Mouse (Mus musculus) hindbrain, embryonic 12.5 days (tissue): Measurements from ENCODE around the gene Homez. TPM values are rescaled to one million over a fixed set of nuclear protein-coding genes. Genes with fewer than 3 reads are reported as not detected.

Source experiments
- ATAC-seq: fragments of 200-750 bp; cut with Nextera tagmentation; 2 replicates; pipeline ENCODE4 v1.8.0; 2017; ENCODE audit warnings: moderate TSS enrichment; ENCODE audit not compliant: low FRiP score
- H3K27ac ChIP-seq: fragments of 300-500 bp; sonication (generic); 2 replicates; pipeline ENCODE4 v1.5.1; 2016; ENCODE audit warnings: mild to moderate bottlenecking
- H3K27me3 ChIP-seq: fragments of 300-500 bp; sonication (generic); 2 replicates; pipeline ENCODE4 v1.6.1; 2016; ENCODE audit warnings: mild to moderate bottlenecking
- H3K36me3 ChIP-seq: fragments of 300-500 bp; sonication (generic); 2 replicates; pipeline ENCODE4 v1.6.1; 2016; ENCODE audit warnings: mild to moderate bottlenecking
- H3K4me1 ChIP-seq: fragments of 300-500 bp; sonication (generic); 2 replicates; pipeline ENCODE4 v1.6.1; 2016
- H3K4me2 ChIP-seq: fragments of 300-500 bp; sonication (generic); replicated peaks from 2 replicates; pipeline ENCODE4 v1.6.1; 2016; ENCODE audit warnings: mild to moderate bottlenecking
- H3K4me3 ChIP-seq: fragments of 300-500 bp; sonication (generic); 2 replicates; pipeline ENCODE4 v1.5.1; 2016; ENCODE audit warnings: mild to moderate bottlenecking
- H3K9ac ChIP-seq: fragments of 300-500 bp; sonication (generic); 2 replicates; pipeline ENCODE4 v1.6.1; 2016; ENCODE audit warnings: mild to moderate bottlenecking, moderate library complexity
- H3K9me3 ChIP-seq: fragments of 300-500 bp; sonication (generic); replicated peaks from 2 replicates; pipeline ENCODE4 v1.6.1; 2016; ENCODE audit warnings: mild to moderate bottlenecking
- WGBS: fragments of 180-500 bp; shearing (Covaris S2); methylation state at CpG from one replicate; pipeline ENCODE4 v1.1.7; 2016; 5-methylcytosine and 5-hydroxymethylcytosine counted together
- polyA plus RNA-seq: library from polyadenylated mRNA; unstranded; fragments of >200 nt; fragmentation: Nextera tagmentation; extraction: Ambion mirVana; gene quantifications from 2 replicates; pipeline ENCODE4 v1.2.1, GENCODE M21; 2016

The Homez gene
- polyA plus RNA-seq, 1 experiment from 2014 or later = 14.0 TPM

DNA sequence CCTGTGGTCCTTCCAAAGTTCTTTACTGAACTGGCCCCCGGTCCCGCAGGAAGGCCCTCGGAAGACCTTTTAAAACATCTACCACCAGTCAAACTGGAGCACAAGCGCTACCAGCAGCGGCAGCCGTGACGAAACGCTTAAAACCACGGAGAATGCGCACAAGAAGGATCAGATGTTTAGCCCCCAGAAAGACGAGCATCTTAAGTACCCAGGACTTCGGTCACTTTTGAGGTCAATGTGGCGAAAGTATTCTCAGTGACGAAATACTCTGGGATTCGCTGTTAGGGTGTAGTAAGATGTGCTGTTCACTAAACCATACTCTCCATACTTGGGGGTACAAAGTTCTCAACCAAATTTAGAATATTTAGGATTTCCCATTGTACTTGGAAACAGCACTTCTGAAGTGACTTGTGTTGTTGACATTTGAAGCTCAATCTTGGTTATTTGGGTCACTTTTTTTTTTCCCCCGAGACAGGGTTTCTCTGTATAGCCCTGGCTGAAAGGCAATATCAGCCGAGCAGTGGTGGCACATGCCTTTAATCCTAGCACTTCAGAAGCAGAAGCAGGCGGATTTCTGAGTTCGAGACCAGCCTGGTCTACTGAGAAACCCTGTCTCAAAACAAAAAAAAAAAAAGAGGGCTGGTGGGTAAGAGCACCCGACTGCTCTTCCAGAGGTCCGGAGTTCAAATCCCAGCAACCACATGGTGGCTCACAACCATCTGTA lies 6.3 kb downstream of the Homez start:
- 0 out of 2 replicates have a peak, but pooled peaks have one; percentile 8 for ATAC-seq
- WGBS = 18% methylated on average over 21 of the region's 21 CpGs
- Histone ChIP-seq H3K4me1 (peaks cover 4% of the 10 kb centered on the region), H3K4me2 (peak overlapping the region; percentile 70), H3K9me3 (no peaks in the 10 kb centered on the region), H3K9ac (peak overlapping the region; percentile 94), H3K36me3 (no peaks in the 10 kb centered on the region), H3K27ac (peak overlapping the region; percentile 75), H3K4me3 (peak overlapping the region; percentile 94), H3K27me3 (no peaks in the 10 kb centered on the region)

DNA sequence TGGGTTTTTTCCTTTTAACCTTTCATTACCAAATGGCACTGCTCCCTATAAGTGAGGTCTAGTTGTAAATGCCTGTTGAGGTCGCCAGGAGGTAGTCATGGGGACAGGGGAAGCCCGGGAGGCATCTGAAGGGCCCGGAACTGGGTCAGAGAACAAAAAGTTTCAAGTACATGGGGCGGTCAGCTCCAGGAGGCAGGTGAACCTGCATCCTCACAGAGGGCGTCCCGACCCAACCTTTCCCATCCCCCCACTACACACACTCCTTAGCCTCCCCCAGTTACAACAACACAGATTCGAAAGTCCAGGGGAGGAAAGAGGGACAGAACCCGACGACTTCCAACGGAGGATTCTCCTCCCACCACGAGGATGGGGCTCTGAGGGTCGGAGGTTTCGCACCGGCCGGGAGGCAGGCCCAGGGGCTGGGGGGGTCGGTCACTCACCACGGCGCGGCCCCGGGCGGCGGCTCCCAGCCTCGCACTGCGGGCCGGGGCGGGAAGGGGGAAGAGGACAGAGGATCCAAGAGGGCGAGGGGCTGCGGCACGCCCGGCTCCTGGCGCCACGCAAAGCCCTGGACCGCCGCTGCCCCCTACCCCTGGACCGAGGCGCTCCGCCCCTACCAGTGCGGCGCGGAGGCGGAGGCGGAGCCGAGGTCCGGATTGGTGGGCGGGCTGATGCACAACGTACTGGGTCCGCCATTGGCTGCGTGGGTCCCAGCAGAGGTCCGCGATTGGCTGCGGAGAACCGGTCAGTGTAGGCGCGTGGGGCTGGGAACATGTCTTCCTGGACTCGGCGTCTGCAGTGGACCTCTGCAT lies 7.1 kb downstream of the Homez start:
- ATAC-seq = peak; percentile 100
- under 1% methylated on average over 55 of the region's 56 CpGs for WGBS
- peak overlapping the region; percentile 94 for H3K9ac ChIP-seq

DNA sequence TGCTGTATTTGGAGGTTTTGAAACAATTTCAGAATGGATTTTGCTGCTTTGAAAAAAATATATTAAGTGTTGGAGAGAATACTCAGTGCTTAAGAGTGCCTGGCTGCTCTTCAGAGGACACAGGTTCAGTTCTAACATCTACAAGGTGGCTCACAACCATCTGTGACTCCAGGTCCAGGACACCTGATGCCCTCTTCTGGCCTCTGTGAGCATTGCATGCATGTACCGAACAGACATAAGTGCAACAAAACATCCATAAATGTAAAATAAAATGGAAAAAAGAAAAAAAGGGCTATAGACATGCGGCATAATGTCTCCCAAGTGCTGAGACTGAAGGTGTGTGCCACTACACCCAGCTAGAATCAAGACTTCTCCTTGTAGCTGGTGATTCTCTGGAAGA lies 10.2 kb downstream of the Homez start:
- no peaks in the 10 kb centered on the region for H3K9me3 ChIP-seq
- no peak overlapping the region for H3K4me2 ChIP-seq
- WGBS = 28% methylated on average over 2 of the region's 2 CpGs
- H3K9ac ChIP-seq = no peak overlapping the region
- H3K4me3 ChIP-seq = no peak overlapping the region
- H3K36me3 ChIP-seq = peaks cover 23% of the 10 kb centered on the region
- H3K4me1 ChIP-seq = peaks cover 4% of the 10 kb centered on the region
- H3K27me3 ChIP-seq = no peaks in the 10 kb centered on the region
- no peak overlapping the region for H3K27ac ChIP-seq
- ATAC-seq = no peak

More for the DNA sequence above, 7.1 kb downstream of the Homez start:
- Histone ChIP-seq H3K4me3 (peak overlapping the region; percentile 94), H3K27ac (peak overlapping the region; percentile 75), H3K4me1 (peaks cover 4% of the 10 kb centered on the region), H3K4me2 (peak overlapping the region; percentile 70), H3K36me3 (no peaks in the 10 kb centered on the region), H3K27me3 (no peaks in the 10 kb centered on the region), H3K9me3 (no peaks in the 10 kb centered on the region)

DNA sequence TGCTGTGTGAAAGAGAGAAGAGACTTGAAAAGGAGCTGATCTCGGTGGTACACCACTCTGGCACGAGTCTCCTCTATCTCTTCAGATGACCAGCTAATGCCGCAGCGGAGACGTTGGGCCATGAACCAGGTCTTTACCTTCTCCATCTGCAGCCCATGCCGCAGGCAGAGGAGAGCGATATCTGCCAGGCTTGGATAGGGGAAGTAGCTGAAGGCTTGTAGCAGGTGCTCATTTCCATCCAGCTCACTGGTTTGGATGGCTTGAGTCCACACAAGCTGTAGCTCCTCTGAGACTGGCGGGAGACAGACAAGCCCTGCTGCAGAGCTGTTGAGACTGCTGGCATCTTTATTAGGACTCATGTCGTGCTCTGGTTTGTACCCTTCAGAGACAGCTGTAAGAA lies 12.9 kb downstream of the Homez start:
- no peak for ATAC-seq
- Histone ChIP-seq H3K4me1 (no peaks in the 10 kb centered on the region), H3K9me3 (no peaks in the 10 kb centered on the region), H3K27ac (no peak overlapping the region), H3K36me3 (peaks cover 32% of the 10 kb centered on the region), H3K27me3 (no peaks in the 10 kb centered on the region), H3K9ac (0 out of 2 replicates have a peak overlapping the region, but pooled peaks have one; percentile 13), H3K4me2 (no peak overlapping the region), H3K4me3 (no peak overlapping the region)
- 94% methylated on average over 9 of the region's 9 CpGs for WGBS

DNA sequence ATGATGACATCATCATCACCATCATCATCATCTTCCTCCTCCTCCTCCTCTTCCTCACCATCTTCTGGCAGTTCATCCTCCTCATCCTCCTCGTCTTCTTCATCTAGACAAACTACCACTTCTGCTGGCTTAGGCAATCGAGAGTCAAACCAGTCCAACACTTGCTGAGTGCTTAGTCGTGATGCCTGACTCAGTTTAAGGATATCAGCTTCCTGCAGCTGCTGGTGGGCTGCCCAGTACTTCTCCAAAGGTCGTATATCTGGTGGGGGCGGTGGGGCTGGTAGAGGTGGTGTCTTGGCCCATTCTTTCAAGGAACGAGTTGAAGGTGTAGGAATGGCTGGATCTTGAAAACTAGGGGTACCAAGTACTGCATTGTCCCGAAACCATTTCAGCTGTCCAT lies 14.1 kb downstream of the Homez start:
- WGBS = 91% methylated on average over 7 of the region's 7 CpGs
- ATAC-seq = no peak
- H3K27ac ChIP-seq = no peak overlapping the region
- no peak overlapping the region for H3K9ac ChIP-seq
- no peaks in the 10 kb centered on the region for H3K27me3 ChIP-seq
- no peak overlapping the region for H3K4me3 ChIP-seq
- H3K4me2 ChIP-seq = no peak overlapping the region
- no peaks in the 10 kb centered on the region for H3K9me3 ChIP-seq
- peaks cover 32% of the 10 kb centered on the region for H3K36me3 ChIP-seq
- no peaks in the 10 kb centered on the region for H3K4me1 ChIP-seq

DNA sequence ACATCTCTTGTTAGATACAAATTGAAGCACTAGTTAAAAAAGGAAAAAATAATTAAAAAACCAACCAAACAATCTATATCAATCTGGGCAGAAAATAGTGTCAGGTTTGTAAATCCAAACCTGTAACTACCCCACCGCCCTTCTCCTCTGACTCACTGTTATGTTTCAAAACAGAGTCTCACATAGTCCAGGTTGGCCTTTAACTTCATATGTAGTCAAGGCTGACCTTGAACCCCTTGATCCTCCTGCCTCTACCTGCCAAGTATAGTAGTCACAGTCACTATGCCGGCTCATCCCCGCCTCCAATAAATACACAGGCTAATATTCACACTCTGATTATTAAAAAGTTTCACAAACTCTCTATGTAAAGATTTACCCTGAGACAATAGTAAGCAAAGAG lies 15.0 kb downstream of the Homez start:
- ATAC-seq = no peak
- H3K27me3 ChIP-seq = no peaks in the 10 kb centered on the region
- H3K9ac ChIP-seq = no peak overlapping the region
- no peak overlapping the region for H3K27ac ChIP-seq
- no peaks in the 10 kb centered on the region for H3K9me3 ChIP-seq
- H3K4me2 ChIP-seq = no peak overlapping the region
- H3K4me1 ChIP-seq = no peaks in the 10 kb centered on the region
- no peak overlapping the region for H3K4me3 ChIP-seq
- H3K36me3 ChIP-seq = peaks cover 32% of the 10 kb centered on the region
- WGBS = 90% methylated on average over 3 of the region's 3 CpGs

DNA sequence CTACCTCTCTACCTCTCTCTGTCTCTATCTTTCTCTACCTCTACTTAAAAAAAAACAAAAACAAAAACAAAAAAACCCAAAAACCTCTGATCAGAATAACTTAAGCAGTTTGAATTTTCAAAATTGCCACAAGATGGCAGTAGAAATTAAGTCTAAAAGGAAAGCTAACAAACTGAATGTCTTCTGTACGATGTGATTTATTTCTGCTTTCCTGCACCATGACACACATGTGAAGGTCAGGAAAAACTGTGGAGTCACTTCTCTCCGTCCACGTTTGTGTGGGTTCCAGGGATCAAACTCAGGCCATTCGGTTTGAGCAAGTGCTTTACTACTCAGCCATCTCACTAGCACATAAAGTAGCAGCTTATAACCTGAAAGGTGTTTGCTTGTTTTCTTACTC lies 27.3 kb downstream of the Homez start:
- no peak overlapping the region for H3K4me3 ChIP-seq
- no peak overlapping the region for H3K27ac ChIP-seq
- ATAC-seq = no peak
- H3K9ac ChIP-seq = no peak overlapping the region
- no peak overlapping the region for H3K4me2 ChIP-seq
- H3K36me3 ChIP-seq = no peaks in the 10 kb centered on the region
- no peaks in the 10 kb centered on the region for H3K4me1 ChIP-seq
- H3K27me3 ChIP-seq = no peaks in the 10 kb centered on the region
- H3K9me3 ChIP-seq = no peaks in the 10 kb centered on the region
- WGBS = 2% methylated on average over 4 of the region's 4 CpGs

DNA sequence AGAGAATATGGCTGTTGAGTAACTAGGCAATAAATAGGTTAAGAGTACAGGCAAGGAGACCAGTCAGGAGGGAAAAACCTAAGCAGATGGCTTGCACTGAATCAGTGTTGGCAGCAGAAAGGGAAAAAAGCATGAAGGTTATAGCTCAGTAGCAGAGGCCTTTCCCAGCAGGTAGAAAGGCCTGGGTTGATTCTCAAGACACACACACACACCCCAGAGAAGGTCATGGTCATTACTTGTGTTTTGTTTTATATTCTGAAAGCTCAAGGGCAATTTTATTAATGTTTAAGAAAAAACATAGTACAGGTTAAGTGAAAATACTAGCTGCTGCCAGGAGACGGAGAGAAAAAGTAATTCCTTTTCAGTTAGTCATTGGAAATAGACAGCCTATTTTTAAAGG lies 47.0 kb downstream of the Homez start:
- Histone ChIP-seq H3K9me3 (no peaks in the 10 kb centered on the region), H3K9ac (no peak overlapping the region), H3K4me2 (no peak overlapping the region), H3K27me3 (no peaks in the 10 kb centered on the region), H3K4me3 (no peak overlapping the region), H3K4me1 (no peaks in the 10 kb centered on the region), H3K27ac (no peak overlapping the region), H3K36me3 (no peaks in the 10 kb centered on the region)
- ATAC-seq = no peak
- WGBS = 86% methylated on average over 1 of the region's 1 CpGs

DNA sequence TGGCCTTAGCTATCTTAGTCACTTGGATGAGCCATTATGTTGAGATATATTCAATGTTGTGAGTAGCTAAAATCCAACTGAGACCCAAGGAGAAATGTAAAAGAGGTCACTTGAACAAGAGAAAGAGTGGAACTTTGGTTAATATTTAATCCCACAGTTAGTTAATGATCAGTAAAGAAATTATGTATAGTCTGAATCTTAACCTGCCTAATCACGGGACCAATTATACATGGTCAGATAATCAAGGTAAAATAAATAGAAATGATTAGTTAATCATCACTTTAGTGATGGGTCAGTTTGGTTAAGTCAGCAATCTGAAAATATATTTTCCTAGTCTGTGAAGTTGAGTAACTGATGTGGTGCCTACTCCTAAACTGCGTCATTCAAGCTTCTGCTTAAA lies 48.5 kb downstream of the Homez start:
- 83% methylated on average over 2 of the region's 2 CpGs for WGBS
- Histone ChIP-seq H3K36me3 (no peaks in the 10 kb centered on the region), H3K27me3 (no peaks in the 10 kb centered on the region), H3K9ac (no peak overlapping the region), H3K4me3 (no peak overlapping the region), H3K4me2 (no peak overlapping the region), H3K9me3 (no peaks in the 10 kb centered on the region), H3K4me1 (no peaks in the 10 kb centered on the region), H3K27ac (no peak overlapping the region)
- ATAC-seq = no peak

DNA sequence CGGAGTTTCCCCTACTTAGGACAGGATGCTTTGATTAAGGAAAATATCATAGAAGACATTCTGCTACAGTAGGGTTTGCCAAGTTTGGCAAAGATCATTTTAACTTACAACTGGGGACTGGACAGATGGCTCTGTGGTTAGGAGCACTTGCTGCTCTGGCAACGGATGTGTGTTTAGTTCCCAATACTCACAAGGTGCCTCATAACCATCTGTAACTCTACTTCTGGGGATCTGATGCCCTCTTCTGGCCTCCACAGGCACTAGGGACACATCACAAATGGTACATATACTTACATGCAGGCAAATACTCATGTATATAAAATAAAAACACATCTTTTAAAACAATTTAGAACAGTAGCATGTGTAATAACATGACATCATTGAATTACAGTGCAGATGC lies 53.0 kb downstream of the Homez start:
- Histone ChIP-seq H3K4me1 (no peaks in the 10 kb centered on the region), H3K27me3 (no peaks in the 10 kb centered on the region), H3K9me3 (no peaks in the 10 kb centered on the region), H3K9ac (no peak overlapping the region), H3K4me3 (no peak overlapping the region), H3K36me3 (no peaks in the 10 kb centered on the region), H3K27ac (no peak overlapping the region), H3K4me2 (no peak overlapping the region)
- WGBS = 48% methylated on average over 2 of the region's 2 CpGs
- no peak for ATAC-seq

DNA sequence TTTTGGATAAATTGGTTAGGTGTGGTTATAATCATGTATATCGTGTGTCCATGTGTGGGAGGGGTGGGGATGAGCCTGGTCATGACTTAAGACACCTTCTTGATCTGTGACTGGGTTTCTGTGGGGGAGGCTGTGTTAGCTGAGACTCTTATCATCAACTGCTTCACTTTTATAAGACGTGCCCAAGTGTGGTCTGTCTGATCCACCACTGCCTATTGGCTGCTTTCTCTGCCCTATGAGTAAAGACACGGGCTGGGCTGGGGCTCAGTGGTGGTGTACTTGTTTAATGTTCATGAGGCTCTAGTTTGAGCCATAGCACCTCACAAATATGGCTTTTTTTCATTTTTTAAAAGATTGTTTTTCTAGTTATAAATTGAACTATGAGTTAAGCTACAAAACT lies 55.0 kb downstream of the Homez start:
- no peak overlapping the region for H3K4me2 ChIP-seq
- ATAC-seq = no peak
- no peak overlapping the region for H3K4me3 ChIP-seq
- H3K36me3 ChIP-seq = no peaks in the 10 kb centered on the region
- no peak overlapping the region for H3K27ac ChIP-seq
- H3K4me1 ChIP-seq = no peaks in the 10 kb centered on the region
- H3K9ac ChIP-seq = no peak overlapping the region
- no peaks in the 10 kb centered on the region for H3K9me3 ChIP-seq
- no peaks in the 10 kb centered on the region for H3K27me3 ChIP-seq
- WGBS = 74% methylated on average over 3 of the region's 3 CpGs

DNA sequence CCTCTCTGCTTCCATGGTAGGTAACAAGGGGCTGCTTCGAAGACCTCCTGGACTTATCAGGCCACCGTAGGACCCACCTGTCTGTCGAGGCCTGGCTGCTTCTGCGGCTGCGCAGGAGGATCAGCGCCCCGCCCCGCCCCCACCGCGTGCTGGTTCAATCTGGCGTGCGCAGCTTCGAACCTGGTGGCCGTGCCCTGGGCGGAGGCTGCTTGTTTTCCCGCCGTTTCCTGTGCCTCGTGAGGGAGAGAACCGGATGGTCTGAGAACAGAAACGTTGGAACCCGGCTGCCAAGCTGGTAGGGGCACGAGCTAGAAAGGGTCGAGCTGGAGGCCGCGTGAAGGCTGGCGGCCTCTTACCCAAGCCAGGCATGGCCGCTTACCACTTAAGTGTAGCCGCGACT lies 56.8 kb downstream of the Homez start, which contains the start of gene Rnf212b:
Rnf212b (plus strand) TSS at position 151 of the 400 bp plus-strand sequence.
- no peak within 1 kb of the TSS for H3K4me2 ChIP-seq
- H3K9ac ChIP-seq = no peak within 1 kb of the TSS
- H3K36me3 ChIP-seq = no peaks in the 10 kb centered on the region
- H3K27me3 ChIP-seq = no peaks in the 10 kb centered on the region
- no peaks in the 10 kb centered on the region for H3K4me1 ChIP-seq
- H3K27ac ChIP-seq = no peak within 1 kb of the TSS
- no peaks in the 10 kb centered on the region for H3K9me3 ChIP-seq
- 86% methylated on average over 29 of the region's 29 CpGs for WGBS
- no peak within 1 kb of the TSS for H3K4me3 ChIP-seq
- ATAC-seq = no peak

DNA sequence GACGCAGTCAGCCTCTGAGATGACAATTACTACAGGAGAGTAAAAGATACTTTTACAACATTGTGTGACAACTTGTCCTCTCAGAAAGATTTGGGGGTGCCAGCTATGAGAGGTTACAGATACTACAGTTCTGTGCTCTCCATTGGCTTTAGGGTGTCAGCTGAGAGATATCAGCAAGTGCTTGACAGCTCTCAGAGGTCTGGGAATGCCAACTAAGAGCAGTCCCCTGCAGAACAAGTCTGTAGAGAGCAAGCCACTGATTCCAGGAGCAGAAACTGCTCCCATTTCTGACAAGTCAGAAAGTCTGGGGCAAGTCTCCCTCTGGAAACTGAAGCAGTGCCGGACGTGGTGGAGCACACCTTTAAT lies 61.1 kb downstream of the Homez start:
- Histone ChIP-seq H3K27me3 (no peaks in the 10 kb centered on the region), H3K36me3 (no peaks in the 10 kb centered on the region), H3K9ac (no peak overlapping the region), H3K4me3 (no peak overlapping the region), H3K4me2 (no peak overlapping the region), H3K4me1 (no peaks in the 10 kb centered on the region), H3K9me3 (no peaks in the 10 kb centered on the region), H3K27ac (no peak overlapping the region)
- ATAC-seq = no peak
- 90% methylated on average over 3 of the region's 3 CpGs for WGBS
